ENCODE assay signal across 23 mouse cellular contexts in the genomic region with DNA sequence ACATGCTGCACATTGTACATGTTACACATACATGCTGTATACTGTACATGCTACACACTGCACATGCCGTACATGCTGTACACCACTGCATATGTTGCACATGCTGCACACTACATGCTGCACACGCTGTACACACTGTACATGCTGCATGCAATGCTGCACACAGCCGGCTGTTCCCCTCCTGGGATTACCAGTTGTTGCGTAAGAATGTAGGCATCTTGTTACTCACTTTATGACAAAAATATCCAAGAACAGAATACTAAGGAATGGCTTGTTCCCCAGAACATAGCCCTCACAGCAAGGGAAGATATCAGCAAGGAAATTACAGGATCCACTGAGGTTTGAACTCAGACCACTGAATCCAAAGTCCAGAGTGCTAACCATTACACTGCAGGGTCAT. TPM values are rescaled to one million over a fixed set of nuclear protein-coding genes. Genes with fewer than 3 reads are reported as not detected.
DNase-seq lines count a peak whose midpoint lies in the region; ATAC-seq and TF ChIP-seq lines count a peak whose summit lies in the region.
"Had no signal": no experiment of that assay in that cellular context is flagged by ENCODE, and none has a peak within 500 bp of the region (broad histone marks: within the 10 kb centered on the region; RNA-seq: fewer than 3 reads in every experiment).

No protein-coding gene starts in this region.

- no peaks in the 10 kb centered on the region for H3K9me3 ChIP-seq in embryonic facial prominence, embryonic 12.5 days
- no peaks in the 10 kb centered on the region for H3K9me3 ChIP-seq in embryonic facial prominence, embryonic 10.5 days
- H3K9me3 ChIP-seq: embryonic facial prominence, embryonic 13.5 days; forebrain, embryonic 12.5 days; heart, embryonic 10.5 days; hindbrain, embryonic 13.5 days had no signal

- no peak for DNase-seq in embryonic facial prominence, embryonic 10.5 days (ENCODE audit: low spot score)
- peak; percentile 13 to 59 for DNase-seq in left cerebral cortex, postnatal 25 days (ENCODE audit: low spot score in 2 of 2)
- DNase-seq in left cerebral cortex, adult 2 months (ENCODE audit: extremely low spot score in 1 of 2, low spot score in 2 of 2): no peak
- peak; percentile 16 for DNase-seq in 3T3-L1 (ENCODE audit: low read depth, low spot score)
- peak; percentile 39 for DNase-seq in brain, adult 2 months (ENCODE audit: low read depth, low spot score)
- DNase-seq in cerebellum, postnatal 36 days: no peak
- no peak for DNase-seq in cerebellum, adult 8-10 months
- DNase-seq: adrenal gland, postnatal 14 days; cerebellum, adult 18-20 months; cerebellum, postnatal 10 days; embryo, embryonic 11 days; gastrocnemius, adult 2 months; gastrocnemius, postnatal 25 days; heart, adult 18-20 months; heart, postnatal 10 days had no signal

- no peak overlapping the region for H3K4me3 ChIP-seq in embryonic facial prominence, embryonic 12.5 days
- H3K4me3 ChIP-seq in embryonic facial prominence, embryonic 10.5 days: no peak overlapping the region
- no peak overlapping the region for H3K4me3 ChIP-seq in left cerebral cortex, adult 2 months
- H3K4me3 ChIP-seq: embryonic facial prominence, embryonic 13.5 days; forebrain, embryonic 12.5 days; gastrocnemius, adult 2 months; heart, embryonic 10.5 days; hindbrain, embryonic 13.5 days had no signal

- no peak overlapping the region for H3K9ac ChIP-seq in embryonic facial prominence, embryonic 12.5 days
- H3K9ac ChIP-seq: embryonic facial prominence, embryonic 13.5 days; forebrain, embryonic 12.5 days; hindbrain, embryonic 13.5 days had no signal

- H3K27ac ChIP-seq in embryonic facial prominence, embryonic 12.5 days: no peak overlapping the region
- H3K27ac ChIP-seq in embryonic facial prominence, embryonic 10.5 days (replicated peaks): no peak overlapping the region
- no peak overlapping the region for H3K27ac ChIP-seq in left cerebral cortex, adult 2 months
- H3K27ac ChIP-seq: embryonic facial prominence, embryonic 13.5 days; forebrain, embryonic 12.5 days; gastrocnemius, adult 2 months; heart, embryonic 10.5 days; hindbrain, embryonic 13.5 days; hindbrain, postnatal 0 days had no signal

- H3K4me2 ChIP-seq in embryonic facial prominence, embryonic 12.5 days (replicated peaks): no peak overlapping the region
- H3K4me2 ChIP-seq: embryonic facial prominence, embryonic 13.5 days; forebrain, embryonic 12.5 days; hindbrain, embryonic 13.5 days had no signal

- no peaks in the 10 kb centered on the region for H3K4me1 ChIP-seq in embryonic facial prominence, embryonic 12.5 days
- no peaks in the 10 kb centered on the region for H3K4me1 ChIP-seq in embryonic facial prominence, embryonic 10.5 days
- H3K4me1 ChIP-seq: embryonic facial prominence, embryonic 13.5 days; forebrain, embryonic 12.5 days; heart, embryonic 10.5 days; hindbrain, embryonic 13.5 days had no signal

- 85% methylated on average over 4 of the region's 4 CpGs for WGBS in embryonic facial prominence, embryonic 12.5 days
- WGBS in embryonic facial prominence, embryonic 10.5 days: 91% methylated on average over 4 of the region's 4 CpGs

- peaks cover 12% of the 10 kb centered on the region; the same call in 1 of the 2 replicates for H3K36me3 ChIP-seq in embryonic facial prominence, embryonic 12.5 days
- peaks cover 2% of the 10 kb centered on the region for H3K36me3 ChIP-seq in embryonic facial prominence, embryonic 10.5 days (replicated peaks)
- H3K36me3 ChIP-seq: forebrain, embryonic 12.5 days; heart, embryonic 10.5 days had no signal

- intact Hi-C loops in left cerebral cortex, postnatal 25 days (cut with DNase I): no loop called here
- intact Hi-C loops in left cerebral cortex, adult 2 months (cut with DNase I): no loop called here

- TF ChIP-seq CTCF in left cerebral cortex, adult 2 months (IDR thresholded peaks at IDR 0.05): no peak

- 0 out of 2 replicates have a peak, but pooled peaks have one; percentile 15 for ATAC-seq in embryonic facial prominence, embryonic 12.5 days (ENCODE audit: insufficient number of reproducible peaks, insufficient read depth, low FRiP score, low TSS enrichment)
- ATAC-seq: forebrain, embryonic 16.5 days; hindbrain, postnatal 0 days had no signal

- H3K27me3 ChIP-seq in embryonic facial prominence, embryonic 12.5 days: no peaks in the 10 kb centered on the region
- no peaks in the 10 kb centered on the region for H3K27me3 ChIP-seq in embryonic facial prominence, embryonic 10.5 days (replicated peaks; ENCODE audit: low read depth, poor library complexity, severe bottlenecking)
- H3K27me3 ChIP-seq: embryonic facial prominence, embryonic 13.5 days; forebrain, embryonic 12.5 days; hindbrain, embryonic 13.5 days had no signal

RNA-seq across cellular contexts. Expression of a gene that starts 47.7 kb away (rescaled TPM):
- polyA plus RNA-seq in embryonic facial prominence, embryonic 12.5 days (2016; fragmentation: Nextera tagmentation; extraction: Ambion mirVana): 11.6 and 12.0 TPM in 2 replicates
- 5.3 and 7.1 TPM in 2 replicates for polyA plus RNA-seq in embryonic facial prominence, embryonic 10.5 days (2016; fragmentation: Nextera tagmentation; extraction: Ambion mirVana)
- 1 to 10 TPM; 6.9 to 7.1 TPM for total RNA-seq in left cerebral cortex, postnatal 25 days (2021)
- total RNA-seq in left cerebral cortex, adult 2 months (2021): 1 to 10 TPM; 7.6 to 7.8 TPM
- total RNA-seq: common myeloid progenitor, adult 5-6 weeks; heart, adult 18-20 months had no signal

Comparison
In these comparisons a context has a peak if more than half of its experiments do, and no peak if none do; other contexts are left out.
1. DNase-seq: peak in left cerebral cortex, postnatal 25 days (2 of 2), 3T3-L1 (single experiment) and brain, adult 2 months (single experiment); none in embryonic facial prominence, embryonic 10.5 days (single experiment), left cerebral cortex, adult 2 months (0 of 2), cerebellum, postnatal 36 days (0 of 2) and cerebellum, adult 8-10 months (single experiment).